Mouse (Mus musculus) olfactory bulb, adult 2 months (tissue): ENCODE results near the gene Olfr577. TPM values are rescaled to one million over a fixed set of nuclear protein-coding genes. Genes with fewer than 3 reads are reported as not detected.

Source experiments
- H3K27ac ChIP-seq: fragments of 200-500 bp; 2 replicates; pipeline ENCODE4 v1.5.1; 2012; ENCODE audit warnings: low read depth, low read length; ENCODE audit not compliant: insufficient read depth
- H3K4me1 ChIP-seq: fragments of 200-500 bp; 2 replicates; pipeline ENCODE4 v1.6.1; 2012; ENCODE audit warnings: low read length; ENCODE audit not compliant: control insufficient read depth, insufficient read depth
- H3K4me3 ChIP-seq: fragments of 200-500 bp; 2 replicates; pipeline ENCODE4 v1.5.1; 2012; ENCODE audit warnings: mild to moderate bottlenecking, low read depth, low read length, moderate library complexity; ENCODE audit not compliant: insufficient read depth
- CTCF ChIP-seq: fragments of 200-500 bp; IDR thresholded peaks from 2 replicates; pipeline ENCODE4 v1.5.1; 2012; ENCODE audit warnings: low read depth, mild to moderate bottlenecking, low read length, moderate library complexity; ENCODE audit not compliant: insufficient read depth
- POLR2A ChIP-seq: fragments of 200-500 bp; IDR thresholded peaks from 2 replicates; pipeline ENCODE4 v1.6.1; 2012; ENCODE audit warnings: mild to moderate bottlenecking, low read depth, low read length, moderate library complexity; ENCODE audit not compliant: insufficient read depth
- WGBS: fragments of 180-500 bp; shearing (Covaris S2); methylation state at CpG from one replicate; pipeline ENCODE4 v1.1.7; 2018; 5-methylcytosine and 5-hydroxymethylcytosine counted together
- polyA plus RNA-seq: library from polyadenylated mRNA; stranded (reverse); fragments of >200 nt; gene quantifications from 2 replicates; pipeline ENCODE4 v1.2.4, GENCODE M21; 2012; ENCODE audit warnings: low replicate concordance; ENCODE audit not compliant: missing spikeins, insufficient read depth, insufficient read length

Olfr577 gene
- polyA plus RNA-seq = not detected in 2 replicates

DNA sequence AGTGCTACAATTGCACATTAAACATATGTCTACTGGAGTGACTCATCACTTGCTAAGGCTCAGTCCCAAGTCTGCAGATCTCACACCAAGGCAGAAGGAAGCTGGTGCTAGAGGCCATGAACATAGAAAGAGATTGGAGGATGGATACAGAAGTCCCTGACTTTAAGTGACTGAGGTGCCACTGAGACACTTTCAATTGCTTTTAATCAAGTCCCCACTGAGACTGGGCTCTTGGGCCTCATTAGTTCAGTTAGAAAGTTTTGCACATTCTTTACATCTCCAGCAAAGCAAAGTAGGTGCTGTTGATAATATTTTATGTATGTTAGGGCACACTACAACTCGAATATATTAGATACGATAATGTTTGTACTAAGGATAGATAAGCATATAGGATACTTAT is at the start of gene Olfr577:
Gene Olfr577 (minus strand): TSS at position 101 of the 400 bp plus-strand sequence.
- H3K4me3 ChIP-seq = no peak within 1 kb of the TSS
- WGBS = 79% methylated on average over 2 of the region's 2 CpGs
- no peaks in the 10 kb centered on the region for H3K4me1 ChIP-seq
- TF ChIP-seq POLR2A (no peak), CTCF (no peak)
- no peak within 1 kb of the TSS for H3K27ac ChIP-seq

DNA sequence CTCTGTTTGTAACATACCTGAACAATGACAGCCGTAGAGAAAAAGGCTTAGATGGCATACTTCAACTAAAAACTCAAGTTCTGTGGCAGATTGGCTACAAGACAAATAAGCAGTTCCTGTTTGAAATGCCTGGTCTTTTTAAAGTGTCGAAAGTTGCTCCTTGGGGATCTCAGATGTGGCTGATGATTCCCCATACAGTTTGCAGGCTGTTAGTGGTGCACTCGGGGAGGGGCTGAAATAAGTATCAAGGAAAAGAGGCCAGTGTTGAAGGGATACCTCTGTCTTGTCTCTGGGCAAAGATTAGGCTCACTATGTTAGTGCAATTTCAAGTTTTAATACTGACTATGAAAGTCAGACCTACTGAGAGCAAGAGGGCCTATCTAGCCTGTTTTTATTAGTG is 13.5 kb upstream of the Olfr577 start, which contains the start of gene Olfr578:
Gene Olfr578 (minus strand): TSS at position 101 of the 400 bp plus-strand sequence.
- WGBS = 74% methylated on average over 3 of the region's 3 CpGs
- no peak for TF ChIP-seq POLR2A
- Histone ChIP-seq H3K27ac (no peak within 1 kb of the TSS), H3K4me1 (no peaks in the 10 kb centered on the region), H3K4me3 (no peak within 1 kb of the TSS)

DNA sequence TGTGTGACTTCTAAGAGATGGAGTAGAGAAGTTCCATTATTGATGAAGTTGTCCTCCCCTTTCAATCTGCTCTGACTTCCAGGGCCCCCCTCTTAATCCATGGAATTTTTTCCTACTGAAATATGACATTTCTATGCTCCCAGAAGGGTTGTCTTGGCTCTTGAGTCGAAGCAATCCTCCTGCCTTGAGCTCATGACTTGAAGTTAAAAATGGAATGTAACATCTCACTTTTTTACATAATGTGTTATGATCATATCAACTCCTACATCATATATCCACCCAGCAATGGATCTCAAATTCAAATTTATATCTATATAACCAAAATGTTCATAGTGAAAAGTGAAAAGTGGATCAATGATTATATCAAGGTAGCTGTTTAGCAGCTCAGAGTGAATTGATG is 1.3 kb downstream of the Olfr577 start:
- Histone ChIP-seq H3K27ac (no peak overlapping the region), H3K4me1 (no peaks in the 10 kb centered on the region), H3K4me3 (no peak overlapping the region)
- TF ChIP-seq CTCF (no peak), POLR2A (no peak)
- 33% methylated on average over 1 of the region's 1 CpGs for WGBS

DNA sequence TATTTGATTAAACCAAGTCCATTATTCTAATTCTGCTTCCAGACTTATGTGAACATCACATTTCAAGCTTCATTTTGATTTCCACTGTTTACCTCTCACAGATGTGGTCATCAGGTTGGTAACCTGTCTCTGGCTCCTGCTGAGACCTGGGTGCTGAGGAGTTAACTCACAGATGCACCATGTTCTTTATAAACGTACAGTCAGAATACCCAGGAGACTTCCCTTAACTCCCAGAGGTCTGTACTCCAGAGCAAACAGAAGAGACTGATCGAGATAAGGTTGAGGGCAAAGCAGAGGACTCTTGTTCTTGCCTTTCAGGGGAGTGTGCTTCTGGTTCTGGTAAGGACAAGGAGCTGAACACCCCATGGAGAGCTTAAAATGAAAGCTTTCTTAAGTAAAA is 13.4 kb downstream of the Olfr577 start, which contains the start of gene Olfr576:
Gene Olfr576 (plus strand): TSS at position 301 of the 400 bp plus-strand sequence.
- Histone ChIP-seq H3K4me3 (no peak within 1 kb of the TSS), H3K4me1 (no peaks in the 10 kb centered on the region), H3K27ac (no peak within 1 kb of the TSS)
- TF ChIP-seq CTCF (no peak), POLR2A (no peak)
- WGBS = 53% methylated on average over 2 of the region's 2 CpGs

DNA sequence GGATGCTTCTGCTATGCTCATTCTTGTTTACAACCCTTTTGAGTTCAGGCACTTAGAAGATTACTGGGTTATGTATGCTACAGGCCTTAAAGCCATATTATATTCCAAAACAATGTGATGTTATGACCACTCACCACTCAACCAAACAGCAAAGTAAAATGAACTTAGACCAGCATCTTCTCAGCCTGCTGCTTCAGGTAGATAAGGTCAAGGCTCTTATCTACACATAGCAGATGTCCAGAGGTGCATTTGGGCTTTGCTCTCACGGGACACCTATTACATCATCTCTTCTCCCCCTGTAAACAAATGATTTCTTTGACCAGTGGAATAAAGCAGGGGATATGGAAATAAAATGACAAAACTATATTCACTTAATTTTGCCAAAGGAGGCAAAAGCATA is 17.1 kb downstream of the Olfr577 start, which contains the start of gene Olfr575:
Gene Olfr575 (minus strand): TSS at position 183 of the 400 bp plus-strand sequence.
- 68% methylated on average over 1 of the region's 1 CpGs for WGBS
- no peaks in the 10 kb centered on the region for H3K4me1 ChIP-seq
- TF ChIP-seq POLR2A (no peak), CTCF (no peak)
- H3K4me3 ChIP-seq = no peak within 1 kb of the TSS
- H3K27ac ChIP-seq = no peak within 1 kb of the TSS

DNA sequence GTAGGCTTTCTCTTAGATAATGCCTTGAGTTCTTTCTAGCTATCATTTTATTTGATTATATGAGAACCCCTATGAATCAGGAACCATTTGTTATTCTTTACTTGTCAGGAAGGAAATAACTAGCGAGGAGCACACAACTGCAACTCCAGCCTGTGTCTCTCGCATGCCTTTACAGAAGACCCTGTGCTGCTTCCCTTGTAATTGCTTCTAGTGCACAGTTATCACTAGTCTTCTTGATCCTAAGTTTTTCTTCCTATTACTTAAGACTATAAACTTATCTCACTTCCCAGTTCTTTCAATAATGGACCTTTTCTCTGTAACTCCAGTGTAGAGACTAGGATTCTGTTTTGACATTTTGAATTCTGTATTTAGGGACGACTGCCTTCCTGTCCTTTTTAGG is 17.6 kb downstream of the Olfr577 start:
- WGBS = 72% methylated on average over 3 of the region's 3 CpGs
- TF ChIP-seq POLR2A (no peak), CTCF (no peak)

DNA sequence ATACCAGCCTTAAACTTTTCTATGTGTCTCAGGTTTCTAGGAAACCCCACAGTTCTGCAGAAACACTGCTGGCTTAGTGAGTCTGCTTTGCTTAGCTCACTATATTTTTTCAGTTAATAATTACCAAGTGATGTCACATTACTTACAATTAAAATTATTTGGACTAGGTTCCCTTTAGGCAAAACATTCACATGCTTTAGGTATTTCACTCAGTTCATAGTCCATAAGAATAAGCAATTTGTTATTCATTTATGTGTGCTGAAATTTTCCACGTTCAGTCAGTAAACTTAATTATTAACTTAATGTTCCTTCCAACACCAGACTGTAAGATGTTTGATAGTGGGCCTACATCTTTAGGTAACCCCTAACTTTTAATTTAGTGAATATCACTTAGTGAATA is 25.0 kb downstream of the Olfr577 start:
- no peak overlapping the region for H3K4me3 ChIP-seq
- TF ChIP-seq POLR2A = no peak
- no peak for TF ChIP-seq CTCF
- WGBS = 70% methylated on average over 1 of the region's 1 CpGs
- H3K27ac ChIP-seq = no peak overlapping the region
- no peaks in the 10 kb centered on the region for H3K4me1 ChIP-seq

More for the DNA sequence above, 17.6 kb downstream of the Olfr577 start:
- H3K4me1 ChIP-seq = no peaks in the 10 kb centered on the region
- no peak overlapping the region for H3K4me3 ChIP-seq
- no peak overlapping the region for H3K27ac ChIP-seq

DNA sequence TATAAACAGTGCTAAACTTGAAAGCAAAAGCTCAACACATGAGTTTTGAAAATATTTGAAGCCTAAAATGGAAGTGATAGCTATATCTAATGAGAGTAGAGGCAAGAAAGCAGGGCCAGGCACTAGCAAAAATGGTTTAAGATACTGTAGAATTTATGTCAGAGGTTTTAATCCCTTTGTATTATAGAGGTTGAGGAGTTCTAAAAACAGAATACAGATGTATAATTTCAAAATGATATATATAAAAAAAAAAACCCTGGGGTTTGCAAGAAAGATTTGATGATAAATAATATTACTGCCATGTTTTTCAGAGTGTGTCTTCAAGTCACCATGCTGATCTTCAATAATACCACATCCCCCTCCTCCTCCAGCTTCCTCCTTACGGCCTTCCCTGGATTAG is 27.6 kb downstream of the Olfr577 start, which contains the start of gene Olfr574:
Gene Olfr574 (plus strand): TSS at position 301 of the 400 bp plus-strand sequence.
- no peak within 1 kb of the TSS for H3K27ac ChIP-seq
- H3K4me3 ChIP-seq = no peak within 1 kb of the TSS
- H3K4me1 ChIP-seq = no peaks in the 10 kb centered on the region
- TF ChIP-seq CTCF (no peak), POLR2A (no peak)
- WGBS = 97% methylated on average over 1 of the region's 1 CpGs

DNA sequence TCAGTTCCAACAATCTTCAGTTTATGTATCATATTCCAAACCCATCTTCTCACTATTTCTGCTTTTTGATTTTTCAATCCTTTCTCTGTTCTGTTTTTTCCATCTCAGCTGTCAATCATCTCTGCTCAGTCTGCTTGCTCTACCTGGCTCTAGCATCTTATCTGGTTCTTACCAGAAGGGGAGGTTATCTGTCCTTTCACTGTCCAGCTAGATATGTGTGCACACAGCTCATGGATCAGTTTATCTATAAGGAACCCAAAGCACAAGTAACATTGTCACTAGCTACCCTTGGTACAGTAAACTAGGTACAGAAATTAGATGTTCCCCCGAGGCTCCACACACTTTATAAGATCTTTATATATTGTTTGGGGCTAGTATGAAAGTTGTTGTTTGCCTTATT is 32.3 kb downstream of the Olfr577 start:
- H3K27ac ChIP-seq = no peak overlapping the region
- no peak overlapping the region for H3K4me3 ChIP-seq
- TF ChIP-seq CTCF = no peak
- no peak for TF ChIP-seq POLR2A
- WGBS = 86% methylated on average over 1 of the region's 1 CpGs
- H3K4me1 ChIP-seq = no peaks in the 10 kb centered on the region
